Comparison of ENCODE assay signal across 9 mouse cellular contexts in genomic region chr12:56986049-56986448, GRCm38 (mm10).
A peak's percentile ranks its signal among the peaks of the same experiment; 100 is the strongest.
DNase-seq lines count a peak whose midpoint lies in the region; ATAC-seq lines count a peak whose summit lies in the region.
"Had no signal": no experiment of that assay in that cellular context is flagged by ENCODE, and none has a peak within 500 bp of the region (broad histone marks: within the 10 kb centered on the region; RNA-seq: fewer than 3 reads in every experiment).

No protein-coding gene starts in this region.

- ATAC-seq in limb, embryonic 11.5 days (ENCODE audit: insufficient number of reproducible peaks, low FRiP score, low TSS enrichment, low read depth), result no peak

- 8% methylated on average over 5 of the region's 5 CpGs for WGBS in limb, embryonic 11.5 days

- no peaks in the 10 kb centered on the region for H3K36me3 ChIP-seq in limb, embryonic 11.5 days (ENCODE audit: control insufficient read depth, insufficient read depth, low read length)
- H3K36me3 ChIP-seq: limb, embryonic 13.5 days had no signal

- H3K9ac ChIP-seq in limb, embryonic 11.5 days (ENCODE audit: low read length), result no peak overlapping the region
- H3K9ac ChIP-seq: limb, embryonic 13.5 days had no signal

- H3K9me3 ChIP-seq in limb, embryonic 11.5 days (ENCODE audit: control insufficient read depth, low read length), result no peaks in the 10 kb centered on the region
- H3K9me3 ChIP-seq: limb, embryonic 13.5 days had no signal

- H3K4me2 ChIP-seq in limb, embryonic 11.5 days (ENCODE audit: low read depth, severe bottlenecking), result no peak overlapping the region
- H3K4me2 ChIP-seq: limb, embryonic 13.5 days had no signal

- H3K27ac ChIP-seq in limb, embryonic 11.5 days (replicated peaks; ENCODE audit: low read depth, low read length), result no peak overlapping the region
- H3K27ac ChIP-seq: limb, embryonic 13.5 days had no signal

- no peaks in the 10 kb centered on the region for H3K27me3 ChIP-seq in limb, embryonic 11.5 days (ENCODE audit: control insufficient read depth, insufficient read depth, low read length)

- no peak overlapping the region for H3K4me3 ChIP-seq in limb, embryonic 11.5 days (ENCODE audit: low read depth, low read length)
- H3K4me3 ChIP-seq: limb, embryonic 13.5 days had no signal

- peaks cover 4% of the 10 kb centered on the region for H3K4me1 ChIP-seq in limb, embryonic 11.5 days (ENCODE audit: control insufficient read depth, insufficient read depth, low read length)

- peak; percentile 9 for DNase-seq in cerebellum, adult 11 months
- DNase-seq in cerebellum, adult 9-11 months, result no peak
- peak; percentile 31 for DNase-seq in ovary, postnatal 36 days (ENCODE audit: low spot score)
- no peak for DNase-seq in ovary, postnatal 10 days (ENCODE audit: low spot score)
- peak; percentile 41 to 75 for DNase-seq in cerebellum, postnatal 4 days (ENCODE audit: low spot score in 2 of 2)
- DNase-seq in induced T-regulatory cell, adult 2 months (ENCODE audit: low read depth), result peak; percentile 40
- DNase-seq in limb, embryonic 11.5 days (ENCODE audit: low spot score), result peak; percentile 82
- peak; percentile 9 to 14 for DNase-seq in right cerebral cortex, postnatal 36 days (ENCODE audit: low spot score in 2 of 2)

Comparison
In these comparisons a context has a peak if more than half of its experiments do, and no peak if none do; other contexts are left out.
1. DNase-seq: peak in cerebellum, adult 11 months (single experiment), ovary, postnatal 36 days (single experiment), cerebellum, postnatal 4 days (2 of 2), induced T-regulatory cell, adult 2 months (single experiment), limb, embryonic 11.5 days (single experiment) and right cerebral cortex, postnatal 36 days (2 of 2); none in cerebellum, adult 9-11 months (single experiment) and ovary, postnatal 10 days (single experiment).